Mouse (Mus musculus): ENCODE data around the gene Baz2a.
A peak's percentile ranks its signal among the peaks of the same experiment; 100 is the strongest.

The Baz2a gene

GRCm38 (mm10) chr10:128175996-128176755 is 84.8 kb downstream of the Baz2a start:
- peak; percentile 53 to 74 for DNase-seq (ENCODE audit: low spot score in 2 of 2)

GRCm38 (mm10) chr10:128177316-128177715 is 85.9 kb downstream of the Baz2a start:
- DNase-seq (ENCODE audit: low spot score in 2 of 2), result no peak

All from right cerebral cortex, adult 2 months (tissue).